In the genomic region with DNA sequence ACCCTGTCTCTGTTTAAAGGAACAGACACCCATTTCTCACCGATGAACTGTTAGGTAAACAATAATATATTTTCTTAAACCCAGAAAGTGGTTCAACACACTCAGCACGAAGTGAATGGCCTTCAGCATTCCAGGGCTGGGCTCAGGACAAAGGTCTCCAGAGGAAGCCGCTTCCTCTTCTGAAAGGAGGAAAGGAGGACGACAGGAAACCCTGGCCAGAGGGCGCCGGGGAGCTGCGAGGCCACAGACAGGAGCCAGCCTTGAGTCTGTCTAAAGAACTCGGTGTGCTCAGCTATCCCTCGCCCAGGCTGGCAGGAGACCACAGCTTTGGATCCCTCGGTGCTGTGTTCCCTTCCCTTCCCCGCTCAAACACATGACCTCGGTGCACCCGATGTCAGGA, we compare ENCODE assay signal across 12 mouse cellular contexts. TPM values are rescaled to one million over a fixed set of nuclear protein-coding genes. Genes with fewer than 3 reads are reported as not detected.
DNase-seq lines count a peak whose midpoint lies in the region; ATAC-seq and TF ChIP-seq lines count a peak whose summit lies in the region.
"Had no signal": no experiment of that assay in that cellular context is flagged by ENCODE, and none has a peak within 500 bp of the region (broad histone marks: within the 10 kb centered on the region; RNA-seq: fewer than 3 reads in every experiment).

No protein-coding gene starts in this region.

- H3K4me1 ChIP-seq in hindbrain, embryonic 16.5 days (ENCODE audit: control insufficient read depth, insufficient read depth, low read depth, low read length): no peaks in the 10 kb centered on the region
- H3K4me1 ChIP-seq in hindbrain, embryonic 12.5 days: peaks cover 8% of the 10 kb centered on the region; the same call in 1 of the 2 replicates
- H3K4me1 ChIP-seq in intestine, embryonic 14.5 days (replicated peaks; ENCODE audit: control insufficient read depth, insufficient read depth, low read length): peaks cover 10% of the 10 kb centered on the region; the same call in 1 of the 2 replicates
- H3K4me1 ChIP-seq in liver, postnatal 0 days (ENCODE audit: insufficient read depth): peaks cover 4% of the 10 kb centered on the region; the same call in 1 of the 2 replicates

- DNase-seq in adrenal gland, postnatal 10 days: peak; percentile 50
- DNase-seq in intestine, embryonic 14.5 days (ENCODE audit: low spot score): peak; percentile 68
- peak; percentile 19 for DNase-seq in liver, postnatal 0 days
- DNase-seq in layer of hippocampus, adult 11-12 months (ENCODE audit: low spot score): no peak
- no peak for DNase-seq in urinary bladder, adult 18-20 months (ENCODE audit: low spot score in 2 of 2)
- DNase-seq: cerebellum, adult 8-10 months had no signal

- no peak for ATAC-seq in hindbrain, embryonic 16.5 days
- no peak for ATAC-seq in hindbrain, embryonic 12.5 days (ENCODE audit: low FRiP score)
- peak; percentile 58 for ATAC-seq in intestine, embryonic 14.5 days (replicated peaks; ENCODE audit: low FRiP score, low TSS enrichment, low read depth)
- ATAC-seq in liver, postnatal 0 days: no peak
- ATAC-seq in activated CD4-positive, CD25-positive, alpha-beta regulatory T cell, adult 4 months: no peak

- 21% methylated on average over 13 of the region's 13 CpGs for WGBS in hindbrain, embryonic 16.5 days
- 26% methylated on average over 13 of the region's 13 CpGs for WGBS in hindbrain, embryonic 12.5 days
- WGBS in intestine, embryonic 14.5 days: 11% methylated on average over 13 of the region's 13 CpGs
- WGBS in liver, postnatal 0 days (ENCODE audit: insufficient replicate concordance): 14% methylated on average over 13 of the region's 13 CpGs

- no peak overlapping the region for H3K4me3 ChIP-seq in hindbrain, embryonic 16.5 days (ENCODE audit: low read length)
- no peak overlapping the region for H3K4me3 ChIP-seq in hindbrain, embryonic 12.5 days
- H3K4me3 ChIP-seq in intestine, embryonic 14.5 days (ENCODE audit: low read depth, low read length): no peak overlapping the region
- H3K4me3 ChIP-seq in liver, postnatal 0 days (ENCODE audit: low read depth, low read length): no peak overlapping the region

- no peak overlapping the region for H3K9ac ChIP-seq in hindbrain, embryonic 16.5 days (ENCODE audit: low read depth, low read length)
- H3K9ac ChIP-seq in hindbrain, embryonic 12.5 days: no peak overlapping the region
- H3K9ac ChIP-seq in intestine, embryonic 14.5 days (ENCODE audit: low read length): peak overlapping the region; percentile 35; the same call in 1 of the 2 replicates
- H3K9ac ChIP-seq in liver, postnatal 0 days (replicated peaks): no peak overlapping the region

- no peak for TF ChIP-seq CTCF in liver, postnatal 0 days (IDR thresholded peaks at IDR 0.05; ENCODE audit: low read depth)

- H3K27ac ChIP-seq in hindbrain, embryonic 16.5 days (ENCODE audit: low read depth, low read length): no peak overlapping the region
- H3K27ac ChIP-seq in hindbrain, embryonic 12.5 days: no peak overlapping the region
- peak overlapping the region; percentile 16; the same call in 1 of the 2 replicates for H3K27ac ChIP-seq in intestine, embryonic 14.5 days (ENCODE audit: low read depth)
- H3K27ac ChIP-seq in liver, postnatal 0 days (ENCODE audit: low read depth): no peak overlapping the region

- H3K27me3 ChIP-seq in hindbrain, embryonic 16.5 days (replicated peaks; ENCODE audit: control insufficient read depth, insufficient read depth, low read length): no peaks in the 10 kb centered on the region
- 0 out of 2 replicates have a peak, but pooled peaks cover 2% of the 10 kb centered on the region for H3K27me3 ChIP-seq in hindbrain, embryonic 12.5 days
- H3K27me3 ChIP-seq in intestine, embryonic 14.5 days (replicated peaks; ENCODE audit: control insufficient read depth, insufficient read depth, low read length): no peaks in the 10 kb centered on the region
- H3K27me3 ChIP-seq in liver, postnatal 0 days (ENCODE audit: insufficient read depth, low read length): 0 out of 2 replicates have a peak, but pooled peaks cover 4% of the 10 kb centered on the region

- H3K36me3 ChIP-seq in hindbrain, embryonic 16.5 days (ENCODE audit: control insufficient read depth, insufficient read depth, low read length): no peaks in the 10 kb centered on the region
- no peaks in the 10 kb centered on the region for H3K36me3 ChIP-seq in hindbrain, embryonic 12.5 days
- no peaks in the 10 kb centered on the region for H3K36me3 ChIP-seq in intestine, embryonic 14.5 days (ENCODE audit: control insufficient read depth, insufficient read depth, low read length)
- H3K36me3 ChIP-seq in liver, postnatal 0 days (replicated peaks; ENCODE audit: insufficient read depth, low read length): no peaks in the 10 kb centered on the region
- H3K36me3 ChIP-seq: G1E had no signal

- H3K4me2 ChIP-seq in hindbrain, embryonic 16.5 days (ENCODE audit: low read length): 0 out of 2 replicates have a peak overlapping the region, but pooled peaks have one; percentile 5
- no peak overlapping the region for H3K4me2 ChIP-seq in hindbrain, embryonic 12.5 days (replicated peaks)
- H3K4me2 ChIP-seq in intestine, embryonic 14.5 days (ENCODE audit: low read length): peak overlapping the region; percentile 12; the same call in 1 of the 2 replicates
- peak overlapping the region; percentile 36; the same call in 1 of the 2 replicates for H3K4me2 ChIP-seq in liver, postnatal 0 days (ENCODE audit: low read depth, low read length)

- H3K9me3 ChIP-seq in hindbrain, embryonic 16.5 days (ENCODE audit: control insufficient read depth, low read length): no peaks in the 10 kb centered on the region
- H3K9me3 ChIP-seq in hindbrain, embryonic 12.5 days (replicated peaks): no peaks in the 10 kb centered on the region
- H3K9me3 ChIP-seq in intestine, embryonic 14.5 days (ENCODE audit: control insufficient read depth, low read length): no peaks in the 10 kb centered on the region
- no peaks in the 10 kb centered on the region for H3K9me3 ChIP-seq in liver, postnatal 0 days (ENCODE audit: low read length)
- H3K9me3 ChIP-seq: G1E had no signal

- no peak for TF ChIP-seq EP300 in liver, postnatal 0 days (IDR thresholded peaks at IDR 0.05; ENCODE audit: low read depth)

RNA-seq across cellular contexts. Expression of gene Gm525, which starts 50.8 kb away (rescaled TPM):
- polyA plus RNA-seq in hindbrain, embryonic 16.5 days (2015; fragmentation: Nextera tagmentation; extraction: Ambion mirVana): not detected in 2 replicates
- 0.58 TPM in 1 of 2 replicates, not detected in the other for polyA plus RNA-seq in hindbrain, embryonic 12.5 days (2016; fragmentation: Nextera tagmentation; extraction: Ambion mirVana)
- not detected for total RNA-seq in adrenal gland, postnatal 10 days (2021)
- polyA plus RNA-seq in intestine, embryonic 14.5 days (2014; fragmentation: Nextera tagmentation; extraction: Ambion mirVana): 0.59 and 1.1 TPM in 2 replicates
- 0.31 and 0.39 TPM in 2 replicates for polyA plus RNA-seq in liver, postnatal 0 days (2015; fragmentation: Nextera tagmentation; extraction: Ambion mirVana)
- polyA plus RNA-seq in activated CD4-positive, CD25-positive, alpha-beta regulatory T cell, adult 4 months (2017; shearing (Covaris generic)): not detected
- total RNA-seq: G1E; gastrocnemius, postnatal 36 days had no signal
- polyA plus RNA-seq: G1E; small intestine, adult 2 months had no signal

RNA-seq across cellular contexts. Expression of gene Dgke, which starts 57.8 kb away (rescaled TPM):
- 16.4 and 16.7 TPM in 2 replicates for polyA plus RNA-seq in hindbrain, embryonic 16.5 days (2015; fragmentation: Nextera tagmentation; extraction: Ambion mirVana)
- 10.6 and 11.9 TPM in 2 replicates for polyA plus RNA-seq in hindbrain, embryonic 12.5 days (2016; fragmentation: Nextera tagmentation; extraction: Ambion mirVana)
- total RNA-seq in adrenal gland, postnatal 10 days (2021): 10 to 100 TPM; 10.5 to 12.8 TPM
- polyA plus RNA-seq in intestine, embryonic 14.5 days (2014; fragmentation: Nextera tagmentation; extraction: Ambion mirVana): 4.3 and 5.1 TPM in 2 replicates
- polyA plus RNA-seq in liver, postnatal 0 days (2015; fragmentation: Nextera tagmentation; extraction: Ambion mirVana): 0.53 and 0.60 TPM in 2 replicates
- polyA plus RNA-seq in activated CD4-positive, CD25-positive, alpha-beta regulatory T cell, adult 4 months (2017; shearing (Covaris generic)): 1 to 10 TPM; 3.7 to 4.9 TPM

Comparison
In these comparisons a context has a peak if more than half of its experiments do, and no peak if none do; other contexts are left out.
1. DNase-seq: peak in adrenal gland, postnatal 10 days (single experiment), intestine, embryonic 14.5 days (single experiment) and liver, postnatal 0 days (single experiment); none in layer of hippocampus, adult 11-12 months (single experiment) and urinary bladder, adult 18-20 months (0 of 2).